ENCODE assay signal across 8 mouse cellular contexts in the genomic region with DNA sequence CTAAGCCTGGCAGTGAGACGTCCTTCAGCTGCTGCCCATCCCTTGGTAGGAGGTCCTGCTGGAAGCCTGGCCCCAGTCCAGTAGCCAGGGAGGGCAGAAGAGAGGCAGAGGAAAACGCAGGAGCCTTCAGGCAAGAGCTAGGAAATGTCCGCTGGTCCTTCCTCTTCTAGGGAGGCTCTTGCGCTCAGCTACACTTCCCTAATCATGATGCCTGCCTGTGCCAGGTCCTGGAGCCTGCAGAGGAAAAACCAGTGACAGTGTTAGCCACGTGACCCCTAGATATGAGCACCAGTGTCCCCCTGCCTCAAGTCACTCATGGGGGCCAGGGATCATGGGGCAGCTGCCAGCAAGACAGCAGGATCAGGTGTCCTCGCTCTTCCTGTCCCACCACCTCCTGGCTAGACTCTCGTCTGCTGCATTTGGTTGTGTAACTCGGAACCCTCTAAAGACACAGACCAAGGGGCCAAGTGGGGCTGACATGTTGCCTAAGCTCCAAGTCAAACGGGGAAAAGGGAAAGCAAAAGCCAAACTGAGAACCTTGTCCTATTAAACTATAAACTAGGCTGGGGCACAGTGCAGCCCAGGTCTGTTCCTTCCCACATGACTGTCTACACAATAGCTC. TPM values are rescaled to one million over a fixed set of nuclear protein-coding genes. Genes with fewer than 3 reads are reported as not detected.
DNase-seq lines count a peak whose midpoint lies in the region; ATAC-seq lines count a peak whose summit lies in the region.

No protein-coding gene starts in this region.

- no peak for ATAC-seq in activated CD4-positive, CD25-positive, alpha-beta regulatory T cell, adult 4 months

- peak; percentile 50 for DNase-seq in cerebellum, adult 11 months
- DNase-seq in cerebellum, adult 8-10 months = no peak
- peak; percentile 61 for DNase-seq in urinary bladder, postnatal 14 days (ENCODE audit: low spot score)
- no peak for DNase-seq in urinary bladder, adult 18-20 months (ENCODE audit: low spot score in 2 of 2)
- peak; percentile 73 to 75 for DNase-seq in kidney, adult 8-10 months
- peak; percentile 73 for DNase-seq in lung, postnatal 10 days
- no peak for DNase-seq in layer of hippocampus, adult 9-10 months (ENCODE audit: low spot score)

RNA-seq across cellular contexts. Expression of a gene that starts 26.0 kb away (rescaled TPM):
- not detected for polyA plus RNA-seq in activated CD4-positive, CD25-positive, alpha-beta regulatory T cell, adult 4 months (2017; shearing (Covaris generic))

RNA-seq across cellular contexts. Expression of a gene that starts 44.4 kb away (rescaled TPM):
- polyA plus RNA-seq in activated CD4-positive, CD25-positive, alpha-beta regulatory T cell, adult 4 months (2017; shearing (Covaris generic)) = 1 to 10 TPM; 6.8 to 7.1 TPM

Comparison
In these comparisons a context has a peak if more than half of its experiments do, and no peak if none do; other contexts are left out.
1. DNase-seq: peak in cerebellum, adult 11 months (single experiment), urinary bladder, postnatal 14 days (single experiment), kidney, adult 8-10 months (2 of 2) and lung, postnatal 10 days (single experiment); none in cerebellum, adult 8-10 months (single experiment), urinary bladder, adult 18-20 months (0 of 2) and layer of hippocampus, adult 9-10 months (single experiment).